Mouse (Mus musculus): Measurements from ENCODE around the gene Cd55. TPM values are rescaled to one million over a fixed set of nuclear protein-coding genes. Genes with fewer than 3 reads are reported as not detected.

Cd55 gene
- 11.3 and 13.3 TPM in 2 replicates for polyA plus RNA-seq (2012; rRNA removed)

DNA sequence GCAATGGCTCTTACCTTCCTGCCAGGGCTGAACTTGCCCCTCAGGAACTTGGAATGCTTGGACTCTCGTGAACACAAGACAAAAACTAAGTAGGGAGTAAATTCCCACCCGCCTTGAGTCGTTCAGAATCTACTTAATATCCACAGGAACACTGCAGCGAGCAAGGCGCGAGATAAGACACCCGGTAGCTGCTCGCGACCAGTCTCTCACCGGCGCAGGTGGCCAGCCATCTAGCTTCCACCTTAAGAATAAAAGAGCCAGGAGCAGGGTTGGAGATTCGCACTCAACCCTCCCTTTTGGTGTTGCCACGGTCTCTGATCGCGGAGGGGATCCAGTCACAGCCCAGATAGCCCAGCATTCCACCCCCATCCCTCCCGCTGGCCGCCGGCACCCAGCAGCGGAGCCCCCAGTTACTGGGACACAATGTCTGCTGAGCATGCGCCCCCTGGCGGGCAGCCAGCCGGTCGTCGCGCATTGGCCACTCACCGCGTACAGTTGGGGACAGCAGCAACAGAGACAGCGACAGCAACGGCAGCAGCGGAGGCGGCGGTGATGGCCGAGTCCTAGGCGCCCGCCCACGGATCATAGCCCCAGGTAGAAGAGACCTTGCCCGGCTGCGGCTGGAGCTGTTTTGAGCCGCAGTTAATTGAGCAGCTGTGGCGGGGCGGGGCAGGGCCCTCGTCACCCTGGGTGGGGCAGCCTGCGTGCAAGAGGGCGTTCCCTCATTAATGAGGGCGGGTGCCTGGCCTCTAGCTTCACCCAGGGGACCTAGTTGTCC is at the start of gene Cd55:
TSS of gene Cd55 (minus strand) at position 661 of the 778 bp plus-strand sequence.

DNA sequence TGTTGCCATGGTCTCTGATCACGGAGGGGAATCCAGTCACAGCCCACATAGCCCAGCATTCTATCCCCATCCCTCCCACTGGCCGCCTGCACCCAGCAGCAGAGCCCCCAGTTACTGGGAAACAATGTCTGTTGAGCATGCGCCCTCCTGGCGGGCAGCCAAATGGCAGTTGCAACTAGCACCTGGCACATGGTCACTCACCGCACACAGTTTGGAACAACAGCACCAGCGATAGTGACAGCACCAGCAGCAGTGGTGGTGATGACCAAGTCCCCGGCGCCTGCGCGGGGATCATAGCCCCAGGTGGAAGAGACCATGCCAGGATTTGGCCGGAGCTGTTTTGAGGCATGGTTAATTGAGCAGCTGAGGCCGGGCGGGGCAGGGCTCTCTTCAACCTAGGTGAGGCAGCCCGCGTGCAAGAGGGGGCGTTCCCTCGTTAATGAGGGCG is 39.9 kb downstream of the Cd55 start, which contains the start of gene Cd55b:
TSS of gene Cd55b (minus strand) at position 346 of the 448 bp plus-strand sequence.

Other genes with a start within 250 kb of the Cd55 start
- gene Cd55b, start 39.7 kb downstream of the Cd55 start, polyA plus RNA-seq (2012; rRNA removed), result not detected in 2 replicates
- not detected in 2 replicates for gene Zp3r, start 166.9 kb upstream of the Cd55 start, polyA plus RNA-seq (2012; rRNA removed)
- 0.22 and 0.46 TPM in 2 replicates for gene C4bp, start 198.9 kb upstream of the Cd55 start, polyA plus RNA-seq (2012; rRNA removed)